Mouse (Mus musculus) ES-Bruce4 (cell line): Measurements from ENCODE around the gene Efcab12.

Experiments used
- CTCF ChIP-seq: IDR thresholded peaks from one replicate; pipeline ENCODE4 v1.8.1; 2011; ENCODE audit warnings: low read depth, low read length
- EP300 ChIP-seq: IDR thresholded peaks from 2 replicates; pipeline ENCODE4 v1.6.1; 2011; ENCODE audit warnings: low read depth, low read length; ENCODE audit not compliant: insufficient read depth
- POLR2A ChIP-seq: IDR thresholded peaks from one replicate; pipeline ENCODE4 v1.8.1; 2011; ENCODE audit warnings: low read length; ENCODE audit not compliant: insufficient read depth

- TF ChIP-seq CTCF (no peak), POLR2A (no peak), EP300 (no peak)
These were observed 70.0 kb downstream of the Efcab12 start for GRCm38 (mm10) chr6:115768207-115768606.
